In the genomic region with DNA sequence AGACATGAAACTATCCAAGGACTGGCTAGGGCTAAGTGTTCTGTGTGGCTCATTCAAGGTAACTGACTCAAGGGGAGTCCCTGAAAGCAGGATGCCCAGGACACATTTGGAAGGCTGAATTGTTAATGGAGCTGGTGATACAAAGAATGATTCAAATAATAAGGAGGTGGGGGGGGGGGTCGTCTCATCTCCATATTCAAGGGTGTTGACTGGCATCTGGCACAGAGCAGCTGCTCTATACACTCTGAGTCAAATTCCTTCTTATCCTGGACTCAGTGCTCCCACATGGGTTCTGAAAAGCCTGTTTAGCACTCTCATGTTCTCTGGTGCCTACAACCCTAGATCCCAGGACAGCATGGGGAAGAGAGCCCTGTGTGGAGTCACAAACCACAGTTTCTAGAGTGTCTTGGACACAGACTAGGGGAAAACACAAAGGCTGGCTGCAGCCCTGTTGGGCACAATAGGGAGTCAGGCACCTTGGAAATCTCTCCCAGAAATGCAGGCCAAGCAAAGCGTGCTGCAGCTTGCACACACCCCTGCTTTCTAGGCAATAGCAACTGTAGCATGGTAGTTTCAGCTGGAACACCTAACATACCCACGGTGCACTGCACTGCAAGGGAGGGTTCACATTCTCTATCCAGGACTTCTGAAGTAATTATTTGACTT, we compare ENCODE assay signal across 10 mouse cellular contexts. TPM values are rescaled to one million over a fixed set of nuclear protein-coding genes. Genes with fewer than 3 reads are reported as not detected.
DNase-seq lines count a peak whose midpoint lies in the region; ATAC-seq and TF ChIP-seq lines count a peak whose summit lies in the region.
"Had no signal": no experiment of that assay in that cellular context is flagged by ENCODE, and none has a peak within 500 bp of the region (broad histone marks: within the 10 kb centered on the region; RNA-seq: fewer than 3 reads in every experiment).

No protein-coding gene starts in this region.

- 51% methylated on average over 3 of the region's 3 CpGs for WGBS in heart, embryonic 13.5 days
- WGBS in embryonic facial prominence, embryonic 12.5 days = 52% methylated on average over 3 of the region's 3 CpGs
- WGBS in limb, embryonic 11.5 days = 61% methylated on average over 3 of the region's 3 CpGs

- H3K4me3 ChIP-seq in heart, embryonic 13.5 days = no peak overlapping the region
- no peak overlapping the region for H3K4me3 ChIP-seq in ES-Bruce4 (ENCODE audit: low read depth, low read length)
- no peak overlapping the region for H3K4me3 ChIP-seq in embryonic facial prominence, embryonic 12.5 days
- H3K4me3 ChIP-seq in limb, embryonic 11.5 days (ENCODE audit: low read depth, low read length) = no peak overlapping the region

- H3K4me1 ChIP-seq in heart, embryonic 13.5 days = peaks cover 92% of the 10 kb centered on the region
- peaks cover 6% of the 10 kb centered on the region for H3K4me1 ChIP-seq in ES-Bruce4 (ENCODE audit: control insufficient read depth, insufficient read depth, low read length)
- peaks cover 73% of the 10 kb centered on the region for H3K4me1 ChIP-seq in embryonic facial prominence, embryonic 12.5 days
- H3K4me1 ChIP-seq in limb, embryonic 11.5 days (ENCODE audit: control insufficient read depth, insufficient read depth, low read length) = peaks cover 51% of the 10 kb centered on the region

- DNase-seq in heart, adult 18-20 months = no peak
- no peak for DNase-seq in limb, embryonic 11.5 days (ENCODE audit: low spot score)
- no peak for DNase-seq in left cerebral cortex, adult 18-20 months (ENCODE audit: low spot score in 2 of 2)
- no peak for DNase-seq in right cerebral cortex, adult 2 months (ENCODE audit: low spot score in 2 of 2)
- DNase-seq: adrenal gland, postnatal 25 days; cerebellum, postnatal 14 days; thymus, postnatal 4 days had no signal

- H3K36me3 ChIP-seq in heart, embryonic 13.5 days = no peaks in the 10 kb centered on the region
- H3K36me3 ChIP-seq in ES-Bruce4 (ENCODE audit: control insufficient read depth, insufficient read depth, low read length, poor library complexity, severe bottlenecking) = no peaks in the 10 kb centered on the region
- H3K36me3 ChIP-seq in embryonic facial prominence, embryonic 12.5 days = no peaks in the 10 kb centered on the region
- H3K36me3 ChIP-seq in limb, embryonic 11.5 days (ENCODE audit: control insufficient read depth, insufficient read depth, low read length) = no peaks in the 10 kb centered on the region

- peak overlapping the region; percentile 80 for H3K9ac ChIP-seq in heart, embryonic 13.5 days
- no peak overlapping the region for H3K9ac ChIP-seq in ES-Bruce4 (ENCODE audit: low read depth, poor library complexity, severe bottlenecking)
- H3K9ac ChIP-seq in embryonic facial prominence, embryonic 12.5 days = no peak overlapping the region
- H3K9ac ChIP-seq in limb, embryonic 11.5 days (ENCODE audit: low read length) = no peak overlapping the region

- H3K4me2 ChIP-seq in heart, embryonic 13.5 days = no peak overlapping the region
- no peak overlapping the region for H3K4me2 ChIP-seq in embryonic facial prominence, embryonic 12.5 days (replicated peaks)
- no peak overlapping the region for H3K4me2 ChIP-seq in limb, embryonic 11.5 days (ENCODE audit: low read depth, severe bottlenecking)

- H3K27me3 ChIP-seq in heart, embryonic 13.5 days (replicated peaks) = no peaks in the 10 kb centered on the region
- H3K27me3 ChIP-seq in ES-Bruce4 (ENCODE audit: control insufficient read depth, insufficient read depth, low read length, poor library complexity, severe bottlenecking) = no peaks in the 10 kb centered on the region
- H3K27me3 ChIP-seq in embryonic facial prominence, embryonic 12.5 days = no peaks in the 10 kb centered on the region
- H3K27me3 ChIP-seq in limb, embryonic 11.5 days (ENCODE audit: control insufficient read depth, insufficient read depth, low read length) = no peaks in the 10 kb centered on the region

- H3K9me3 ChIP-seq in heart, embryonic 13.5 days = no peaks in the 10 kb centered on the region
- H3K9me3 ChIP-seq in ES-Bruce4 (replicated peaks; ENCODE audit: control insufficient read depth, insufficient read depth, low read length, poor library complexity, severe bottlenecking) = peaks cover 28% of the 10 kb centered on the region
- H3K9me3 ChIP-seq in embryonic facial prominence, embryonic 12.5 days = no peaks in the 10 kb centered on the region
- no peaks in the 10 kb centered on the region for H3K9me3 ChIP-seq in limb, embryonic 11.5 days (ENCODE audit: control insufficient read depth, low read length)

- TF ChIP-seq EP300 in ES-Bruce4 (IDR thresholded peaks at IDR 0.05; ENCODE audit: insufficient read depth, low read depth, low read length) = no peak

- TF ChIP-seq CTCF in ES-Bruce4 (IDR thresholded peaks at IDR 0.05; ENCODE audit: low read depth, low read length) = no peak

- no peak for ATAC-seq in heart, embryonic 13.5 days (ENCODE audit: extremely low read depth, insufficient number of reproducible peaks, low FRiP score, low TSS enrichment)
- ATAC-seq in embryonic facial prominence, embryonic 12.5 days (ENCODE audit: insufficient number of reproducible peaks, insufficient read depth, low FRiP score, low TSS enrichment) = no peak
- no peak for ATAC-seq in limb, embryonic 11.5 days (ENCODE audit: insufficient number of reproducible peaks, low FRiP score, low TSS enrichment, low read depth)

- no peak for TF ChIP-seq POLR2A in ES-Bruce4 (IDR thresholded peaks at IDR 0.05; ENCODE audit: insufficient read depth, low read length)

- peak overlapping the region; percentile 99 for H3K27ac ChIP-seq in heart, embryonic 13.5 days (replicated peaks)
- H3K27ac ChIP-seq in ES-Bruce4 (ENCODE audit: insufficient read depth, low read length) = peak overlapping the region; percentile 5
- H3K27ac ChIP-seq in embryonic facial prominence, embryonic 12.5 days = peak overlapping the region; percentile 98
- peak overlapping the region; percentile 45; the same call in 1 of the 2 replicates for H3K27ac ChIP-seq in limb, embryonic 11.5 days (replicated peaks; ENCODE audit: low read depth, low read length)

RNA-seq across cellular contexts. Expression of a gene that starts 16.3 kb away (rescaled TPM):
- polyA plus RNA-seq in heart, embryonic 13.5 days (2015; fragmentation: Nextera tagmentation; extraction: Ambion mirVana) = 52.9 and 58.7 TPM in 2 replicates
- under 1 TPM; 0.44 to 0.62 TPM for total RNA-seq in heart, adult 18-20 months (2021)
- polyA plus RNA-seq in ES-Bruce4 (2011; ENCODE audit: insufficient read depth, insufficient read length, low read depth, missing spikeins) = 89.3 and 93.2 TPM in 2 replicates
- polyA plus RNA-seq in embryonic facial prominence, embryonic 12.5 days (2016; fragmentation: Nextera tagmentation; extraction: Ambion mirVana) = 66.9 and 71.1 TPM in 2 replicates
- polyA plus RNA-seq in limb, embryonic 11.5 days (2014; fragmentation: Nextera tagmentation; extraction: Ambion mirVana) = 96.7 and 102 TPM in 2 replicates
- total RNA-seq in left cerebral cortex, adult 18-20 months (2021) = under 1 TPM; 0.33 to 0.44 TPM

Comparison
In these comparisons a context has a peak if more than half of its experiments do, and no peak if none do; other contexts are left out.
1. H3K27ac ChIP-seq: peak in every context shown above with its lines; median percentile 99 in heart, embryonic 13.5 days; 98 in embryonic facial prominence, embryonic 12.5 days; 45 in limb, embryonic 11.5 days; 5 in ES-Bruce4.